Mouse (Mus musculus): ENCODE data around the gene Pfdn5. TPM values are rescaled to one million over a fixed set of nuclear protein-coding genes. Genes with fewer than 3 reads are reported as not detected.
A peak's percentile ranks its signal among the peaks of the same experiment; 100 is the strongest.

Gene Pfdn5
- polyA plus RNA-seq, 2 experiments = 331 to 527 TPM

DNA sequence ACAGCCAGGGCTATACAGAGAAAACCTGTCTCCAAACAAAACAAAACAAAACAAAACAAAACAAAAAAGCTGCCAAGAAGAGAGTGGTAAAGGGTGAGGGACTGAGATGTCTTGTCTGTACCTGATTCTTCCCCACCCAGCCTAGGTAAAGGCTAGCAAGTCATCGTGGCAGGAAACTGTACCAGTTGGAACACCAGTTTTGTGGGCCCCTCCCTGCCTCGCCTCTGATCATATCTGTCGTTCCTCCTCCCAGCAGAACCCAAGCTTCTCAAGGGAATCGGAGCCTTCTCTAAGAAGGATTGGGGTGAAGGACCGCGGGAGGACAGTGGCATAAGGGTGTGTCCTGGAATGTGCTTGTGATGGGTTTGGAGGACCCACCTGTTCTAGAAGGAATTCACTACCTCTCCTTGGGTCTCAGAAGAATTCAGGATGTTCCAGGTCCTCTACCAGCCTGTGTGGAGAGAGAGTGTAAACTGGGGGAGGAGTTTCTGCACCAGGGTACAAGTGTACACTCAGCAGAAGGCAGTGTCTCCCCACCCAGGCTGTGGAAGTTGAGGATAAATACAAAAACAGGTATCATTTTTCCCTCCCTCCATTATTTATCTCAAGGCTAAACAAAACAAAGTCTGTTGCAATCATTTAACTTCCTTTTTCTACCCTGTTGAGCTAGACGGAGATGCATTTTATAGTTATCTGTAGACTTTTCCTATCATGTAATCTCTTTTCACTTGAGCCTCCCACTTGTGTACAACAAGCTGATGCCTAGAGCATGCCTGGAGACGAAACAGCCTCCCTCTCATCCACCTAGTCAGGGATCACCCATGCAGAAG is 43.2 kb upstream of the Pfdn5 start:
- Histone ChIP-seq H3K27me3 (ENCODE audit: control insufficient read depth, insufficient read depth, low read length) (no peaks in the 10 kb centered on the region), H3K9ac (ENCODE audit: low read depth, low read length, severe bottlenecking) (no peak overlapping the region), H3K4me2 (replicated peaks; ENCODE audit: low read depth, low read length, severe bottlenecking) (no peak overlapping the region), H3K9me3 (ENCODE audit: control insufficient read depth, low read length) (no peaks in the 10 kb centered on the region), H3K36me3 (ENCODE audit: control insufficient read depth, insufficient read depth, low read length) (peaks cover 24% of the 10 kb centered on the region), H3K27ac (replicated peaks; ENCODE audit: low read depth, low read length) (no peak overlapping the region), H3K4me3 (replicated peaks; ENCODE audit: low read length) (no peak overlapping the region), H3K4me1 (ENCODE audit: control insufficient read depth, insufficient read depth, low read length) (peaks cover 11% of the 10 kb centered on the region; the same call in 1 of the 2 replicates)
- ATAC-seq (ENCODE audit: low FRiP score, low read depth) = no peak
- TF ChIP-seq POLR2A (IDR thresholded peaks at IDR 0.05; ENCODE audit: borderline replicate concordance, extremely low read depth, insufficient read depth, insufficient read length) = no peak
- DNase-seq (ENCODE audit: low spot score) = no peak
- WGBS = 83% methylated on average over 8 of the region's 8 CpGs

DNA sequence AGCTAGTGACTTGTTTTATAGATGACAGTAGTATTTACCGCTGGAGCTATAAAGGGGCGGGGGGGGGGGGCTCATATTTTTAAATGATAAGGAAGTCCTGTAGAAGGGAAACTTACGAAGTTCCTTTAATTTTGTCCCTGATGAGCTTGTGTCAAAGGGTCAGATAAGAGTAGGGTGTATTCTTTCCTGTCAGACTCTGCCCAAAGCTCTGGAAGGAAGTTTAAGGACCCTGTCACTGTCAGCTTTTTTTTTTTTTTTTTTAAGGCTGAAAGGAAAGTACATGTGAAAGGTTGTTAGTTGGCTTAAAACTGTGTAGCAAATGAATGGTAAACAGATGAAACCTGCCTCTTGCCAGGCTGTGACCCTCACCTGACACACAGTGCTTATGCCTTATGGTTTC is 42.3 kb upstream of the Pfdn5 start:
- H3K4me3 ChIP-seq (replicated peaks; ENCODE audit: low read length) = no peak overlapping the region
- WGBS = 68% methylated on average over 3 of the region's 3 CpGs
- peaks cover 10% of the 10 kb centered on the region; the same call in 1 of the 2 replicates for H3K4me1 ChIP-seq (ENCODE audit: control insufficient read depth, insufficient read depth, low read length)
- H3K9ac ChIP-seq (ENCODE audit: low read depth, low read length, severe bottlenecking) = no peak overlapping the region
- TF ChIP-seq POLR2A (IDR thresholded peaks at IDR 0.05; ENCODE audit: borderline replicate concordance, extremely low read depth, insufficient read depth, insufficient read length) = no peak
- DNase-seq (ENCODE audit: low spot score) = no peak
- H3K9me3 ChIP-seq (ENCODE audit: control insufficient read depth, low read length) = no peaks in the 10 kb centered on the region
- ATAC-seq (ENCODE audit: low FRiP score, low read depth) = no peak
- peaks cover 24% of the 10 kb centered on the region for H3K36me3 ChIP-seq (ENCODE audit: control insufficient read depth, insufficient read depth, low read length)
- no peak overlapping the region for H3K4me2 ChIP-seq (replicated peaks; ENCODE audit: low read depth, low read length, severe bottlenecking)
- no peak overlapping the region for H3K27ac ChIP-seq (replicated peaks; ENCODE audit: low read depth, low read length)
- H3K27me3 ChIP-seq (ENCODE audit: control insufficient read depth, insufficient read depth, low read length) = no peaks in the 10 kb centered on the region

DNA sequence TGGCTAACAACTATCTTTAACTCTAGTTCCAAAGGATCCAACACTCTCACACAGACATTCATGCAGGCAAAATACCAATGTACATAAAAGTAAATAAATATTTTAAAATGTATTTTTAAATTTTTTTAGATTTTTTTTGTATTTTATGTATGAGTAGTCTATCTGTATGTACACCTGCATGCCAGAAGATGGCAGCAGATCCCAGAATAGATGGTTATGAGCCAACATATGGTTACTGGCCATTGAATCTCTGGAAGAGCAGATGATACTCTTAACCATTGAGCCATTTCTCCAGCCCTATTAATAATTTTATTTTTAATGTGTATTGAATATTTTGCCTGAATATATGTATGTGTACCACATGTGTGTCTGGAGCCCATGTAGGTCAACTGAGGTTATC is 38.5 kb upstream of the Pfdn5 start:
- Histone ChIP-seq H3K4me2 (replicated peaks; ENCODE audit: low read depth, low read length, severe bottlenecking) (no peak overlapping the region), H3K36me3 (ENCODE audit: control insufficient read depth, insufficient read depth, low read length) (peaks cover 4% of the 10 kb centered on the region), H3K4me3 (replicated peaks; ENCODE audit: low read length) (no peak overlapping the region), H3K4me1 (ENCODE audit: control insufficient read depth, insufficient read depth, low read length) (no peaks in the 10 kb centered on the region), H3K9me3 (ENCODE audit: control insufficient read depth, low read length) (no peaks in the 10 kb centered on the region), H3K9ac (ENCODE audit: low read depth, low read length, severe bottlenecking) (no peak overlapping the region), H3K27ac (replicated peaks; ENCODE audit: low read depth, low read length) (no peak overlapping the region), H3K27me3 (ENCODE audit: control insufficient read depth, insufficient read depth, low read length) (no peaks in the 10 kb centered on the region)
- DNase-seq (ENCODE audit: low spot score) (peak; percentile 35), ATAC-seq (ENCODE audit: low FRiP score, low read depth) (no peak)
- no peak for TF ChIP-seq POLR2A (IDR thresholded peaks at IDR 0.05; ENCODE audit: borderline replicate concordance, extremely low read depth, insufficient read depth, insufficient read length)

DNA sequence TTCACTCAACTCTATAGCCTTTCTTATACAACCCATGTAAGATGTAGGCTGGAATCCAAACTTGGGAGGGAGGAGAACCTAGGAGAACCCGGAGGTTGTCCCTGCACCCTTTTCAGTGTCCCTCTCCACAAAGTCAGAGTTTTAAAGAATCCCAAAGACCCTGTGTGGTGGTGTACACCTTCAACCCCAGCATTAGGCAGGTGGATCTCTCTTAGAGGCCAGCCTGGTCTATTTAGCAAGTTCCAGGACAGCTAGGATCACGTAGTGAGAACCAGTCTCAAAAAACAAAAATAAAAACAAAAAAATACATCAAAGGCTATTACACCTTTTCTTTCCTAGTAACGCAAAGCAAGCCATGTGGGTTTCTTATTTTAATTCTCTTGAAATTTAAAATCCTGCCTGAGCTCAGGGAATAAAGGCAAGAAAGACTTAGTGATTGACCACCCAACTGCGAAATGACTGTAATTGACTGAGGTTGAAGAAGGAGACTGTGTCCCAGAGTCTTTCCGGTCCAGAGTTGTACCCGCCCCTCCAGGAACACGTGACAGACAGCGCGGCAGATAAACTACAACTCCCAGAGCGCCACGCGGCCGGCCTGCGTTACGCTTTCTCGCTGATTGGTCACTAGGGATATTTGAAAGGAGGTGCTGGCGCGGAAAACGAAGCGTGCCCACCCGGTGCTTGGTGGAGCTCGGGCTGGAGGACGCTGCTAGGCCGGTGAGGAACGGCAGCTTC is 30.1 kb upstream of the Pfdn5 start, which contains the start of gene Espl1:
Gene Espl1, plus strand, starts transcription at position 634 of the 735 bp plus-strand sequence.
- peak; percentile 99 for ATAC-seq (ENCODE audit: low FRiP score, low read depth)

DNA sequence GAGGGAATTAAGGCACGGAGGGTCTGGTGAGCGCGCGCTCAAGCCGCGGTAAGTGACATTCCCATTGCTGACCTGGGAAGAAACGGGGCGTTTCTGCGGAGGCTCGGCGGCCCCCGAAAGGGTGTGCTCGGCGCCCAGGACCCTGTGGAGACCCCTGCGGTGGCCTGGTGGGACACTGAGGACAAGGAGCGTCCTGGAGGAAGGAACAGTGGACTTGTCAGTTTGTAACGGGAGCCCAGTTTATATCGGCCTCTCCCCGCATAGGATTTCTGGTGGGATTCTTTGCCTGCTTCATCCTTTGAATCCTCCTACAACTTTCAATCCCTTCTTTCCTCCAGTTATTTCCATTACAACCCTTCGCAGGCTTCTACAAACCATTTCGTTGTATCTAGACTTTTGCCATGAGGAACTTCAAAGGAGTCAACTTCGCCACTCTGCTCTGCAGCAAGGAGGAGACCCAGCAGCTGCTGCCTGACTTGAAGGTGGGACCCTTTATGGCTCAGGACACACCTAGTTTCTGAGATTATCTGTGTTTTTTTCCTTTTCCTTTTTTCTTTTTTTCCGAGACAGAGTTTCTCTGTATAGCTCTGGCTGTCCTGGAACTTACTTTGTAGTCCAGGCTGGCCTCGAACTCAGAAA is 29.4 kb upstream of the Pfdn5 start:
- 7% methylated on average over 24 of the region's 24 CpGs for whole genome bisulfite sequencing
- Histone ChIP-seq H3K27ac (replicated peaks; ENCODE audit: low read depth, low read length) (no peak overlapping the region), H3K27me3 (ENCODE audit: control insufficient read depth, insufficient read depth, low read length) (no peaks in the 10 kb centered on the region), H3K4me3 (replicated peaks; ENCODE audit: low read length) (peak overlapping the region; percentile 69), H3K9ac (ENCODE audit: low read depth, low read length, severe bottlenecking) (peak overlapping the region; percentile 49), H3K4me2 (replicated peaks; ENCODE audit: low read depth, low read length, severe bottlenecking) (peak overlapping the region; percentile 93), H3K36me3 (ENCODE audit: control insufficient read depth, insufficient read depth, low read length) (peaks cover 32% of the 10 kb centered on the region), H3K4me1 (ENCODE audit: control insufficient read depth, insufficient read depth, low read length) (peaks cover 6% of the 10 kb centered on the region), H3K9me3 (ENCODE audit: control insufficient read depth, low read length) (no peaks in the 10 kb centered on the region)
- ATAC-seq (ENCODE audit: low FRiP score, low read depth) (peak; percentile 20), DNase-seq (ENCODE audit: low spot score) (no peak)
- no peak for TF ChIP-seq POLR2A (IDR thresholded peaks at IDR 0.05; ENCODE audit: borderline replicate concordance, extremely low read depth, insufficient read depth, insufficient read length)

More for the DNA sequence above, 30.1 kb upstream of the Pfdn5 start, which contains the start of gene Espl1:
- peak within 1 kb of the TSS; percentile 93 for H3K4me2 ChIP-seq (replicated peaks; ENCODE audit: low read depth, low read length, severe bottlenecking)
- H3K4me3 ChIP-seq (replicated peaks; ENCODE audit: low read length) = peak within 1 kb of the TSS; percentile 69
- H3K9me3 ChIP-seq (ENCODE audit: control insufficient read depth, low read length) = no peaks in the 10 kb centered on the region
- no peaks in the 10 kb centered on the region for H3K27me3 ChIP-seq (ENCODE audit: control insufficient read depth, insufficient read depth, low read length)
- DNase-seq (ENCODE audit: low spot score) = peak; percentile 96
- peak within 1 kb of the TSS; percentile 49 for H3K9ac ChIP-seq (ENCODE audit: low read depth, low read length, severe bottlenecking)
- no peak within 1 kb of the TSS for H3K27ac ChIP-seq (replicated peaks; ENCODE audit: low read depth, low read length)
- peaks cover 6% of the 10 kb centered on the region for H3K4me1 ChIP-seq (ENCODE audit: control insufficient read depth, insufficient read depth, low read length)
- TF ChIP-seq POLR2A (IDR thresholded peaks at IDR 0.05; ENCODE audit: borderline replicate concordance, extremely low read depth, insufficient read depth, insufficient read length) = 0 out of 2 replicates have a peak, but pooled peaks have one; percentile 21
- peaks cover 26% of the 10 kb centered on the region for H3K36me3 ChIP-seq (ENCODE audit: control insufficient read depth, insufficient read depth, low read length)
- 7% methylated on average over 25 of the region's 25 CpGs for WGBS

All from limb, embryonic 14.5 days (tissue).